Mouse (Mus musculus) CH12.LX (cell line): Measurements from ENCODE around the gene Entpd2. TPM values are rescaled to one million over a fixed set of nuclear protein-coding genes. Genes with fewer than 3 reads are reported as not detected.

Source experiments
- DNase-seq: peaks from one replicate; pipeline ENCODE4 v3.0.0-alpha.2; 2013; ENCODE audit errors: extremely low read depth
- H3K27ac ChIP-seq: 2 replicates; pipeline ENCODE4 v1.5.1; 2012; ENCODE audit warnings: low read depth, mild to moderate bottlenecking, control low read depth, moderate library complexity; ENCODE audit not compliant: insufficient read depth
- H3K27me3 ChIP-seq: replicated peaks from 2 replicates; pipeline ENCODE3; 2012; ENCODE audit warnings: inconsistent platforms
- H3K36me3 ChIP-seq, 2 experiments: replicated peaks in 1 of 2; 2 replicates each; pipeline versions ENCODE3 to v1.6.1; 2012; ENCODE audit warnings: inconsistent platforms in 1 of 2, low read length in 1 of 2, mild to moderate bottlenecking in 1 of 2, mixed read lengths in 1 of 2, moderate library complexity in 1 of 2; ENCODE audit not compliant: control insufficient read depth in 1 of 2, insufficient read depth in 1 of 2
- H3K4me1 ChIP-seq, 2 experiments: 2 replicates each; pipeline ENCODE4 v1.6.1; 2012; ENCODE audit warnings: inconsistent platforms in 1 of 2, moderate library complexity in 1 of 2; ENCODE audit not compliant: insufficient read depth in 2 of 2, control insufficient read depth in 1 of 2
- H3K4me2 ChIP-seq: 2 replicates; pipeline ENCODE4 v1.6.1; 2012; ENCODE audit warnings: low read depth, mild to moderate bottlenecking, control low read depth; ENCODE audit not compliant: poor library complexity, insufficient read depth, severe bottlenecking
- H3K4me3 ChIP-seq, 3 experiments: fragments of 150-350 bp in 1 of 3; sonication (generic) in 1 of 3; replicated peaks in 1 of 3; 2 replicates each; pipeline versions ENCODE3 to v1.5.1; 2011 to 2012; ENCODE audit warnings: low read depth in 2 of 3, low read length in 2 of 3, mild to moderate bottlenecking in 2 of 3, moderate library complexity in 2 of 3, control low read depth in 1 of 3, improper control_type of control experiment in 1 of 3, inconsistent platforms in 1 of 3, mixed read lengths in 1 of 3; ENCODE audit not compliant: poor library complexity in 1 of 3
- H3K79me2 ChIP-seq: replicated peaks from 2 replicates; pipeline ENCODE4 v1.6.1; 2012; ENCODE audit warnings: mild to moderate bottlenecking, moderate library complexity; ENCODE audit not compliant: control insufficient read depth, poor library complexity, insufficient read depth, severe bottlenecking; ENCODE audit errors: extremely low read depth
- H3K9ac ChIP-seq: 2 replicates; pipeline ENCODE4 v1.6.1; 2012; ENCODE audit warnings: low read depth, mild to moderate bottlenecking, control low read depth, moderate library complexity; ENCODE audit not compliant: insufficient read depth
- H3K9me3 ChIP-seq: replicated peaks from 2 replicates; pipeline ENCODE3; 2012; ENCODE audit warnings: low read length, inconsistent platforms, mixed read lengths
- BHLHE40 ChIP-seq: IDR thresholded peaks from 2 replicates; pipeline ENCODE4 v1.6.1; 2011; ENCODE audit warnings: mild to moderate bottlenecking, low read depth, low read length, improper control_type of control experiment
- CHD1 ChIP-seq: IDR thresholded peaks from 2 replicates; pipeline ENCODE4 v1.6.1; 2012; ENCODE audit warnings: low read depth, low read length, improper control_type of control experiment, inconsistent platforms
- CTCF ChIP-seq, 2 experiments: IDR thresholded peaks in 1 of 2; conservative IDR thresholded peaks in 1 of 2; 2 replicates each; pipeline ENCODE4 v1.5.1; 2011 to 2012; ENCODE audit warnings: low read depth in 2 of 2, low read length in 2 of 2, improper control_type of control experiment in 1 of 2, inconsistent platforms in 1 of 2, mild to moderate bottlenecking in 1 of 2, moderate library complexity in 1 of 2
- ELF1 ChIP-seq: IDR thresholded peaks from 2 replicates; pipeline ENCODE4 v1.6.1; 2014; ENCODE audit warnings: low read depth, mild to moderate bottlenecking, inconsistent platforms, low read length, improper control_type of control experiment
- ETS1 ChIP-seq: conservative IDR thresholded peaks from 2 replicates; pipeline ENCODE4 v1.6.1; 2012; ENCODE audit warnings: low read depth, mild to moderate bottlenecking, inconsistent platforms, low read length, improper control_type of control experiment, moderate library complexity
- IRF4 ChIP-seq: IDR thresholded peaks from 2 replicates; pipeline ENCODE4 v1.6.1; 2014; ENCODE audit warnings: low read depth, mild to moderate bottlenecking, inconsistent platforms, low read length, improper control_type of control experiment
- JUND ChIP-seq: conservative IDR thresholded peaks from 2 replicates; pipeline ENCODE4 v1.6.1; 2011; ENCODE audit warnings: low read depth, low read length, improper control_type of control experiment
- KAT2A ChIP-seq: IDR thresholded peaks from 2 replicates; pipeline ENCODE4 v1.6.1; 2012; ENCODE audit warnings: low read length, improper control_type of control experiment, inconsistent platforms; ENCODE audit not compliant: insufficient replicate concordance
- MAZ ChIP-seq: IDR thresholded peaks from 2 replicates; pipeline ENCODE4 v1.6.1; 2012; ENCODE audit warnings: low read depth, mild to moderate bottlenecking, inconsistent platforms, low read length, improper control_type of control experiment, moderate library complexity
- MXI1 ChIP-seq: IDR thresholded peaks from 2 replicates; pipeline ENCODE4 v1.6.1; 2011; ENCODE audit warnings: mild to moderate bottlenecking, low read depth, low read length, improper control_type of control experiment
- NELFE ChIP-seq: IDR thresholded peaks from 2 replicates; pipeline ENCODE4 v1.6.1; 2011; ENCODE audit warnings: low read depth, low read length, improper control_type of control experiment
- NRF1 ChIP-seq: IDR thresholded peaks from 2 replicates; pipeline ENCODE4 v1.6.1; 2014; ENCODE audit warnings: low read depth, mild to moderate bottlenecking, inconsistent platforms, low read length, improper control_type of control experiment, moderate library complexity
- POLR2A ChIP-seq: IDR thresholded peaks from 2 replicates; pipeline ENCODE4 v1.6.1; 2011; ENCODE audit warnings: low read depth, mild to moderate bottlenecking, improper control_type of control experiment, low read length
- POLR2AphosphoS2 ChIP-seq: IDR thresholded peaks from 2 replicates; pipeline ENCODE4 v1.6.1; 2011; ENCODE audit warnings: low read depth, low read length, improper control_type of control experiment
- RAD21 ChIP-seq: IDR thresholded peaks from 2 replicates; pipeline ENCODE4 v1.6.1; 2011; ENCODE audit warnings: low read depth, mild to moderate bottlenecking, low read length, improper control_type of control experiment, moderate library complexity
- RCOR1 ChIP-seq: conservative IDR thresholded peaks from 2 replicates; pipeline ENCODE4 v1.6.1; 2012; ENCODE audit warnings: low read depth, mild to moderate bottlenecking, inconsistent platforms, low read length, improper control_type of control experiment
- SIN3A ChIP-seq: IDR thresholded peaks from 2 replicates; pipeline ENCODE4 v1.6.1; 2012; ENCODE audit warnings: low read length, improper control_type of control experiment, inconsistent platforms
- TCF12 ChIP-seq: IDR thresholded peaks from 2 replicates; pipeline ENCODE4 v1.6.1; 2014; ENCODE audit warnings: low read depth, mild to moderate bottlenecking, inconsistent platforms, low read length, improper control_type of control experiment
- UBTF ChIP-seq: IDR thresholded peaks from 2 replicates; pipeline ENCODE4 v1.6.1; 2012; ENCODE audit warnings: low read depth, mild to moderate bottlenecking, inconsistent platforms, low read length, improper control_type of control experiment, moderate library complexity
- ZKSCAN1 ChIP-seq: IDR thresholded peaks from 2 replicates; pipeline ENCODE4 v1.6.1; 2012; ENCODE audit warnings: low read depth, inconsistent platforms, low read length, improper control_type of control experiment, borderline replicate concordance
- ZMIZ1 ChIP-seq: IDR thresholded peaks from 2 replicates; pipeline ENCODE4 v1.6.1; 2012; ENCODE audit warnings: low read depth, mild to moderate bottlenecking, inconsistent platforms, low read length, improper control_type of control experiment
- dilution Hi-C: fragments of 300-500 bp; cut with MboI; formaldehyde crosslinking; loops from 2 replicates; pipeline ENCODE4 v1.14.3; 2020; ENCODE audit warnings: low sequenced_read_pairs; ENCODE audit not compliant: extremely low pct_unique_long_range_greater_than_20kb, extremely low pct_ligation_motif_present
- in situ Hi-C: fragments of 300-500 bp; cut with MboI; formaldehyde crosslinking; loops from 3 replicates; pipeline ENCODE4 v1.14.3; 2019; ENCODE audit warnings: low sequenced_read_pairs, low pct_ligation_motif_present, low pct_unique_long_range_greater_than_20kb, mixed read lengths
- polyA plus RNA-seq: library from polyadenylated mRNA; unstranded; fragments of >175 nt; gene quantifications from 2 replicates; pipeline ENCODE4 v1.2.1, GENCODE M21; 2012; ENCODE audit warnings: low read depth; ENCODE audit not compliant: insufficient read length
- total RNA-seq, 2 experiments: library from RNA; depleted of rRNA; stranded (reverse); fragments of 300-350 nt in 1 of 2; fragments of >200 nt in 1 of 2; gene quantifications; 2 replicates each; pipeline ENCODE4 v1.2.3; 2012 to 2014

The Entpd2 gene
- total and polyA plus RNA-seq, 3 experiments = not detected

DNA sequence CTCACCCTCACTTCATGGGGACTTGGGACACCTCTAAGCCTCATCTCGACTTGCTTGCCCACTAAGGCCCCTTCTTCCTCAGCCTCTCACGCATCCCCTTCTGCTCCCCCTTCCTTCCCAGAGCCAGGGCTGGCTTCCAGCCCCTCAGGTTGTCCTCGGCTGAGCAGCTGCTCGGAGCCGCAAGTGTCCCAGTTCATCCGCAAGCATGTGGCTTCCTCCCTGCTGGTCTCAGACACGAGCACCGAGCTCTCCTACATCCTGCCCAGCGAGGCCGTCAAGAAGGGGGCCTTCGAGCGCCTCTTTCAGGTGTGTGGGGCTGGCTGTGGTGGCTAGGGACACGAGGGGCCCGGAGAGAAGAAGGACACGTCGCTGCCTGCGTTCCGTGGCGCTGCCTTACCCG lies 45.4 kb downstream of the Entpd2 start:
- Histone ChIP-seq H3K9me3 (no peaks in the 10 kb centered on the region), H3K36me3 (peaks cover 90 to 98% of the 10 kb centered on the region in 2 experiments), H3K4me2 (no peak overlapping the region)
- no peak for TF ChIP-seq ETS1
- TF ChIP-seq ZKSCAN1 = no peak
- TF ChIP-seq IRF4 = no peak
- no peak for TF ChIP-seq CTCF (conservative IDR thresholded peaks at IDR 0.05 in 1 of 2, IDR thresholded peaks at IDR 0.05 in 1 of 2; ENCODE audit: low read depth in 2 of 2, low read length in 2 of 2)
- TF ChIP-seq POLR2AphosphoS2 = no peak
- no peak for TF ChIP-seq RAD21
- TF ChIP-seq POLR2A = no peak
- TF ChIP-seq NRF1 = no peak
- TF ChIP-seq ZMIZ1 = no peak
- TF ChIP-seq MAZ = no peak
- TF ChIP-seq UBTF = no peak
- TF ChIP-seq, all 38 proteins: peak for 0
- no peaks in the 10 kb centered on the region for H3K27me3 ChIP-seq
- no peak overlapping the region for H3K27ac ChIP-seq
- no peaks in the 10 kb centered on the region for H3K79me2 ChIP-seq
- no peaks in the 10 kb centered on the region for H3K4me1 ChIP-seq
- in situ Hi-C loops = no loop called here
- no peak overlapping the region for H3K4me3 ChIP-seq
- DNase-seq = no peak
- H3K9ac ChIP-seq = no peak overlapping the region
- dilution Hi-C loops = no loop called here

DNA sequence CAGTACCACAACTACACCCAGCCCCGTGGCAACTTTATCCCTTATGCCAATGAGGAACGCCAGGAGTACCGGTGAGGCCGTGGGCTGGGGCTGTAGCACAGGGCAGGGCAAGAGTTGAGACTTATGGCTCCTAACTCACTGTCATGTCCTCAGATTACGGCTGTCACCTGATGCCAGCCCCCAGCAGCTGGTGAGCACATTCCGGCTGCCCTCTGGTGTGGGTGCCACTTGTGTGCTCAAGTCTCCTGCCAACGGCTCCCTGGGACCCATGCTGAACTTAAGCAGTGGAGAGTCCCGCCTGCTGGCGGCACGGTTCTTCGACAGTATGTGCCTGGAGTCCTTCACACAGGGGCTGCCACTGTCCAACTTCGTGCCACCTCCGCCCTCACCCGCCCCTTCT lies 47.0 kb downstream of the Entpd2 start:
- dilution Hi-C loops = no loop called here
- H3K4me3 ChIP-seq = no peak overlapping the region
- no peak overlapping the region for H3K27ac ChIP-seq
- no peak overlapping the region for H3K9ac ChIP-seq
- H3K36me3 ChIP-seq = peaks cover 90 to 98% of the 10 kb centered on the region in 2 experiments
- H3K27me3 ChIP-seq = no peaks in the 10 kb centered on the region
- DNase-seq = no peak
- TF ChIP-seq RAD21 (no peak), BHLHE40 (no peak), TCF12 (no peak), ZMIZ1 (no peak), ELF1 (no peak), NELFE (no peak), SIN3A (no peak), POLR2AphosphoS2 (no peak), RCOR1 (no peak), JUND (no peak), IRF4 (no peak), MXI1 (no peak), KAT2A (no peak), CHD1 (no peak)
- no peaks in the 10 kb centered on the region for H3K4me1 ChIP-seq
- H3K4me2 ChIP-seq = no peak overlapping the region
- H3K9me3 ChIP-seq = no peaks in the 10 kb centered on the region
- no peaks in the 10 kb centered on the region for H3K79me2 ChIP-seq
- in situ Hi-C loops = no loop called here

Other genes starting within 250 kb of the Entpd2 start
Only the 20 nearest of the 40 such genes appear.
- gene Tmem203, start 140.4 kb upstream of the Entpd2 start, total RNA-seq (2012; rRNA removed) = 22.7 and 28.3 TPM in 2 replicates
- 18.4 and 21.2 TPM in 2 replicates for gene Tmem203, start 140.4 kb upstream of the Entpd2 start, total RNA-seq (2014; rRNA removed)
- gene Tmem203, start 140.4 kb upstream of the Entpd2 start, polyA plus RNA-seq = 14.5 and 21.5 TPM in 2 replicates
- 13.1 and 14.3 TPM in 2 replicates for gene Tprn, start 133.3 kb upstream of the Entpd2 start, total RNA-seq (2012; rRNA removed)
- gene Tprn, start 133.3 kb upstream of the Entpd2 start, total RNA-seq (2014; rRNA removed) = 7.0 and 8.2 TPM in 2 replicates
- gene Tprn, start 133.3 kb upstream of the Entpd2 start, polyA plus RNA-seq = 17.0 and 19.3 TPM in 2 replicates
- 80.6 and 98.5 TPM in 2 replicates for gene Ssna1, start 123.4 kb upstream of the Entpd2 start, total RNA-seq (2012; rRNA removed)
- gene Ssna1, start 123.4 kb upstream of the Entpd2 start, total RNA-seq (2014; rRNA removed) = 72.9 and 82.0 TPM in 2 replicates
- gene Ssna1, start 123.4 kb upstream of the Entpd2 start, polyA plus RNA-seq = 51.4 and 74.9 TPM in 2 replicates
- gene Anapc2, start 123.4 kb upstream of the Entpd2 start, total RNA-seq (2012; rRNA removed) = 13.6 and 14.5 TPM in 2 replicates
- gene Anapc2, start 123.4 kb upstream of the Entpd2 start, total RNA-seq (2014; rRNA removed) = 9.6 and 13.0 TPM in 2 replicates
- 48.7 and 55.2 TPM in 2 replicates for gene Anapc2, start 123.4 kb upstream of the Entpd2 start, polyA plus RNA-seq
- gene Tmem210, start 107.7 kb upstream of the Entpd2 start, total RNA-seq (2012; rRNA removed) = not detected in 2 replicates
- gene Tmem210, start 107.7 kb upstream of the Entpd2 start, total RNA-seq (2014; rRNA removed) = not detected in 2 replicates
- gene Tmem210, start 107.7 kb upstream of the Entpd2 start, polyA plus RNA-seq = not detected in 2 replicates
- not detected in 2 replicates for gene Lrrc26, start 106.0 kb upstream of the Entpd2 start, total RNA-seq (2012; rRNA removed)
- gene Lrrc26, start 106.0 kb upstream of the Entpd2 start, total RNA-seq (2014; rRNA removed) = not detected in 2 replicates
- gene Lrrc26, start 106.0 kb upstream of the Entpd2 start, polyA plus RNA-seq = not detected in 2 replicates
- 0.04 and 0.17 TPM in 2 replicates for gene Grin1, start 76.7 kb upstream of the Entpd2 start, total RNA-seq (2012; rRNA removed)
- 0.08 and 0.36 TPM in 2 replicates for gene Grin1, start 76.7 kb upstream of the Entpd2 start, total RNA-seq (2014; rRNA removed)
- 0.06 TPM in 1 of 2 replicates, not detected in the other for gene Grin1, start 76.7 kb upstream of the Entpd2 start, polyA plus RNA-seq
- 45.7 and 58.1 TPM in 2 replicates for gene Man1b1, start 63.5 kb upstream of the Entpd2 start, total RNA-seq (2012; rRNA removed)
- gene Man1b1, start 63.5 kb upstream of the Entpd2 start, total RNA-seq (2014; rRNA removed) = 39.3 and 41.8 TPM in 2 replicates
- 68.8 and 69.3 TPM in 2 replicates for gene Man1b1, start 63.5 kb upstream of the Entpd2 start, polyA plus RNA-seq
- gene Dpp7, start 39.5 kb upstream of the Entpd2 start, total RNA-seq (2012; rRNA removed) = 21.0 and 36.0 TPM in 2 replicates
- gene Dpp7, start 39.5 kb upstream of the Entpd2 start, total RNA-seq (2014; rRNA removed) = 16.2 and 19.4 TPM in 2 replicates
- 20.9 and 22.7 TPM in 2 replicates for gene Dpp7, start 39.5 kb upstream of the Entpd2 start, polyA plus RNA-seq
- 14.5 and 16.2 TPM in 2 replicates for gene Uap1l1, start 30.2 kb upstream of the Entpd2 start, total RNA-seq (2012; rRNA removed)
- 3.3 and 4.3 TPM in 2 replicates for gene Uap1l1, start 30.2 kb upstream of the Entpd2 start, total RNA-seq (2014; rRNA removed)
- 27.6 and 30.8 TPM in 2 replicates for gene Uap1l1, start 30.2 kb upstream of the Entpd2 start, polyA plus RNA-seq
- 27.3 and 32.1 TPM in 2 replicates for gene Sapcd2, start 23.6 kb upstream of the Entpd2 start, total RNA-seq (2012; rRNA removed)
- gene Sapcd2, start 23.6 kb upstream of the Entpd2 start, total RNA-seq (2014; rRNA removed) = 21.9 and 22.5 TPM in 2 replicates
- 16.5 and 16.9 TPM in 2 replicates for gene Sapcd2, start 23.6 kb upstream of the Entpd2 start, polyA plus RNA-seq
- 3.4 and 5.5 TPM in 2 replicates for gene Npdc1, start 3.5 kb downstream of the Entpd2 start, total RNA-seq (2012; rRNA removed)
- not detected in 2 replicates for gene Npdc1, start 3.5 kb downstream of the Entpd2 start, total RNA-seq (2014; rRNA removed)
- gene Npdc1, start 3.5 kb downstream of the Entpd2 start, polyA plus RNA-seq = 0.49 and 0.78 TPM in 2 replicates
- gene Fut7, start 27.4 kb downstream of the Entpd2 start, total RNA-seq (2012; rRNA removed) = 0.17 and 0.25 TPM in 2 replicates
- 0.17 and 0.51 TPM in 2 replicates for gene Fut7, start 27.4 kb downstream of the Entpd2 start, total RNA-seq (2014; rRNA removed)
- gene Fut7, start 27.4 kb downstream of the Entpd2 start, polyA plus RNA-seq = 0.57 and 0.74 TPM in 2 replicates
- 10.5 and 13.0 TPM in 2 replicates for gene Abca2, start 32.8 kb downstream of the Entpd2 start, total RNA-seq (2012; rRNA removed)
- gene Abca2, start 32.8 kb downstream of the Entpd2 start, total RNA-seq (2014; rRNA removed) = 3.1 and 5.0 TPM in 2 replicates
- 15.7 and 23.4 TPM in 2 replicates for gene Abca2, start 32.8 kb downstream of the Entpd2 start, polyA plus RNA-seq
- gene Clic3, start 61.0 kb downstream of the Entpd2 start, total RNA-seq (2012; rRNA removed) = 0.30 and 0.63 TPM in 2 replicates
- not detected in 2 replicates for gene Clic3, start 61.0 kb downstream of the Entpd2 start, total RNA-seq (2014; rRNA removed)
- 0.71 and 1.6 TPM in 2 replicates for gene Clic3, start 61.0 kb downstream of the Entpd2 start, polyA plus RNA-seq
- 13.6 and 15.1 TPM in 2 replicates for gene Paxx, start 65.2 kb downstream of the Entpd2 start, total RNA-seq (2012; rRNA removed)
- gene Paxx, start 65.2 kb downstream of the Entpd2 start, total RNA-seq (2014; rRNA removed) = 13.5 and 16.2 TPM in 2 replicates
- 9.5 and 13.9 TPM in 2 replicates for gene Paxx, start 65.2 kb downstream of the Entpd2 start, polyA plus RNA-seq
- gene Ptgds, start 74.2 kb downstream of the Entpd2 start, total RNA-seq (2012; rRNA removed) = 0.29 TPM in 1 of 2 replicates, not detected in the other
- 0.46 TPM in 1 of 2 replicates, not detected in the other for gene Ptgds, start 74.2 kb downstream of the Entpd2 start, total RNA-seq (2014; rRNA removed)
- gene Ptgds, start 74.2 kb downstream of the Entpd2 start, polyA plus RNA-seq = 0.37 and 0.40 TPM in 2 replicates
- gene Lcn12, start 98.0 kb downstream of the Entpd2 start, total RNA-seq (2012; rRNA removed) = not detected in 2 replicates
- not detected in 2 replicates for gene Lcn12, start 98.0 kb downstream of the Entpd2 start, total RNA-seq (2014; rRNA removed)
- gene Lcn12, start 98.0 kb downstream of the Entpd2 start, polyA plus RNA-seq = not detected in 2 replicates
- gene Fbxw5, start 104.9 kb downstream of the Entpd2 start, total RNA-seq (2012; rRNA removed) = 36.8 and 37.4 TPM in 2 replicates
- gene Fbxw5, start 104.9 kb downstream of the Entpd2 start, total RNA-seq (2014; rRNA removed) = 31.9 and 34.3 TPM in 2 replicates
- gene Fbxw5, start 104.9 kb downstream of the Entpd2 start, polyA plus RNA-seq = 37.0 and 40.4 TPM in 2 replicates
- 1.2 and 2.7 TPM in 2 replicates for gene C8g, start 105.8 kb downstream of the Entpd2 start, total RNA-seq (2012; rRNA removed)
- 1.2 TPM in 2 replicates for gene C8g, start 105.8 kb downstream of the Entpd2 start, total RNA-seq (2014; rRNA removed)
- gene C8g, start 105.8 kb downstream of the Entpd2 start, polyA plus RNA-seq = 1.7 and 2.0 TPM in 2 replicates